Mouse (Mus musculus) cerebellum, adult 8-10 months (tissue): ENCODE results near the gene Hoxd3.

Experiments
- DNase-seq: peaks from one replicate; pipeline ENCODE4 v3.0.0; 2022

Hoxd3 gene

DNA sequence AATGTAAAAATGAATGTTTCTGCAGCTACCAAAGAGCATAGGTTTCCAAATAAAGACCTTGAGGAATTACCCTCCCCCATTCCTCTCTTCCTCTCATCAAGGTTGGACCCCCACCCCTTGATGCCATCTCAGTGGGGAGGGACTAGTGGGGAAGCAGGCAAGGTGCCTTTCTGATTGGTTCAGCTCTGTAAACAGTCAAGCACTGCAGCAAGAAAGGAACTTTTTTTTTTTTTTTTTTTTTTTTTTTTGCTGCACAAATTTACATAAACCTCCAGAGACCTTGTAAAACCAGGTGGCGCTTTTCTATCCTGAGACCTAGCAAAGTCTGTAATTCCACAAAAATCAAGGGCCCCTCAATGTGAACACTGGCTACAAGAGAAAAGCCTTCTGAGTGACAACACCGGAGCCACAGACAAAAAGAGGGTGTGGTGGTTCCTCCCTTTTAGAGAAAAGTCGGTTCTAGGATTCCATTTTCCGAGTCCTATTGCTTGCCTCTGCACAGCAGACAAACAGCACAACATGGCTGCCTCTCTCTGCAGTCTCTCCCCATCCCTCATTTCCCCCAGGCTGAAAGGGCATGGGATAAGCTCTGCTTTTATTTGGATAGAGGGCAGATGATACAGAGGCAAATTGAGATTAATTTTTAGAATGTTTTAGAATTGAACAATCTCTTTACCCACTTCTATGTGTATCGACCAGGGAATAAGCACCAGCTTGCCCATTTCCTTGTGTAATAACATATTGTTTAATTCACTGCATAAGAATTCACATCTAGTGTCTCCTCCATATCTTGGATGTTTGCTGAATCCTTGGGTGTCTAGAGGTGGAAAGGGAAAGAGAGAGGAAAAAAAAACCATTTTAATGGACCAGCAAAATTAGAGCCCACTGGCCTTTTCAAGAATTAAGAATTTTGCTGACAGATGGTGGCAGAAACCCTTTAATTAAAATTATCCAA lies 2.0 kb upstream of the Hoxd3 start:
- DNase-seq = no peak

DNA sequence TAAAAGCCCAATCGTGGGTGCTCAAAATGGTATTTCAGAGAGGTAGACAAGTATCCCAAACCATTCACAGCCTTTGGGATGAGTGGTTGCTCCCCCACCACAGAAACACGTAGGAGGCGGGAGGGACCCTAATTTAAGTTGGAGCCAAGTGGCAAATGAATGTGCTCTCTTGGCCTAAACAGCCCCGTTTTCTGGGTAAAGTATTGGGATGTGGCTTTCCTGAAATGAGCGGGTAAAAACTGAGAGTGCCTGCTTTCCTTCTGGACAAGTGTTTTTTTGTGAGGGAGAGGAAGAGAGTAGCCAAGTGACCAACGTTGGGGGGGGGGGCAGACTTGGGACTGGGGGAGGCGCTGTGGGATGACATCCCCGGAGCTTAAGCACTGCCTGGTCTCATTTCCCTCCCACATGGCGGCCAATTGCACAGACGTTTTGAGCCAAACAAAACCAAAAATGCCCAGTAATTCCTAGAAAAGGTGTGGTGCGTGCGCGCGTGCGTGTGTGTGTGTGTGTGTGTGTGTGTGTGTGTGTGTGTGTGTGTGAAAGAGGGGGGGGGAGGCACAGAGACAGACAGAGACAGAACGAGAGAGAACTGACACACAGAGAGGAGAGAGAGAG lies 691 bp upstream of the Hoxd3 start:
- no peak for DNase-seq

DNA sequence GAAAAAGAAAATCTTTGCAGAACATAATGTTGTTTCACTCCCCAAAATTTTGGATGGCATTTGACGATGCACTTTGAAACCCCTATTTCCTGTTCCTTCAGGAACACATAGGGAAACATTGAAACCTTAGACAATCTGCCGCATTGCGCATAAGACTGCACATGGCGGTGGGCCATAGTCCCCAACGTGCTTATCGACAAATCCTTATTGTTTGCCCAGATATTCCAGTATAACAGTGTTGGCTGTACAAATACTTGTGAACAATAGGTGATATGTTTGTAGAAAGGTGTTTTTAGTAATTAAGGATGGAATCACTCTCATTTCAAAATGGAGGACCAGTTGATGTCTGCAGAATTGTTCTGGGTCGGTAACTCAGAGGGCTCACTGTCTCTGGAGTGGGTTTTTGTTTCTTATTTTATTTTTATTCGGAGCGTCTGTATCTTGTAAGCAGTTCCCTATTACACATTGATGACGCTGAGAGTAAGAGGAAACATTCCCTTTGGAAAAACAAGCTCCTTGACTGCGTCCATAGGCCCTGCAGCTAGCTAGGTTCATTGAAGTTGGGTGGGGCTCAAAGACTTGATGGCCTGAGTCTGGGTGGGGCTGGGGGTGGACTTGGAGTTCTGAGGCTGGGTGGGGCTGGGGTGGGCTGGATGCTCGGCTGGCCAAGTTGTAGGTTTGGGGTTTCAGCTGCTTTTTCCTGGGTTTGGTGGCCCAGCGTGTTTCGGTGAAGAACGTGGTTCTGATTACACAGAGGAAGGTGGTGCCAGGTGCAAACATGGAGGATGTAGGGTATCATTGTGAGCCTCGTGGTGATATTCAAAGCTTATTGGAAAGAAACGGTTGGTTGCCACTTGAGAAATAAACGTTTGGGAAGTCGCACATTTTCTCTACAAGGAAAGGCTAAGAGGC lies 1.8 kb downstream of the Hoxd3 start:
- no peak for DNase-seq

DNA sequence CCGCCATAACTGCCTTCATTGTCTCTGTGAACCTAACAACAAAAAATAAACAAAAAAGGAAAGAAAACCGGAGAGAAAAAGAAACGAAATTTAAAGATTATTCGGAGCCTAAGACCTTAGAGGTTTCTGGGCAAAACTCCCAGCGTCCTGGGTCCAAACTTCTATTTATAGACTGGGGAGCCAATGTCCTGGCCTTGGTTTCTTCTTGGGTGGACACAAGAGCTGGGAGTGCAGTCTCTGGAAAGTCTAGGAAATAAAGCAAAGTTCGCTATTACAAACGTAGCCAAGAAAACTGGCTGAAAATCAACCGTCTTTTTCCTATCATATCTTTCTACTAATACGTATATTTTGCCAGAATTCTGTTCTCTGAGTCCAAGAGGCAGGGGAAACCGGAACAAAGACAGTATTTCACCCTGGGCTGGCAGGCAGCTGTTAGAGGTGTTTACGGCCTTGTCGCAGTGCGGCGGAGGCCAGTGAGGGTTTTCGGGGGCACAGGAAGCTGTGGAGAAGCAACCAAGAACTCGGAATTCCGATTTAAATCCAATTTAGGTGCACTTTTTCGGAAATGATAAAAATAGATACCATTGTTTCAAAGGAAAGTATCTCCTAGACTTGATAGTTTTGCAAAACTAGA lies 2.5 kb downstream of the Hoxd3 start:
- DNase-seq = no peak

DNA sequence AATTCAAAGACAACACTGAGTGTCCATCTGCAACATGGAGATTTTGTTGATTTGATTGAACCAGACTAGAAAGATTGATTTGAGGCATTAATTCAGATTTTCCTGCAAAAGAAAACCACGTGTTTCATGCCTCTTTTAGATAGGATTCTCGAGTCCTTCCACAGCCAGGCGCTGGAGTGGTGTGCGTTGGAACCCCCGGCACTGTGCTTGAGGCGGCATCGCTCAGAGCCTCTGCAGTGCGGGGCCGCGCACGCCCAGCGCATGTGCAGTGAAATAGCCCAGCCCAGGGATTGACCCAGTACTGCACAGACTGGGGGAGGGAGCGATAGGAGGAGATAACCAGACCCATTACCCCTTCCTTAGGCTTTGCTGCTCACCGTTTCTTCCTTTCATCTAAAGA lies 3.2 kb downstream of the Hoxd3 start:
- no peak for DNase-seq

DNA sequence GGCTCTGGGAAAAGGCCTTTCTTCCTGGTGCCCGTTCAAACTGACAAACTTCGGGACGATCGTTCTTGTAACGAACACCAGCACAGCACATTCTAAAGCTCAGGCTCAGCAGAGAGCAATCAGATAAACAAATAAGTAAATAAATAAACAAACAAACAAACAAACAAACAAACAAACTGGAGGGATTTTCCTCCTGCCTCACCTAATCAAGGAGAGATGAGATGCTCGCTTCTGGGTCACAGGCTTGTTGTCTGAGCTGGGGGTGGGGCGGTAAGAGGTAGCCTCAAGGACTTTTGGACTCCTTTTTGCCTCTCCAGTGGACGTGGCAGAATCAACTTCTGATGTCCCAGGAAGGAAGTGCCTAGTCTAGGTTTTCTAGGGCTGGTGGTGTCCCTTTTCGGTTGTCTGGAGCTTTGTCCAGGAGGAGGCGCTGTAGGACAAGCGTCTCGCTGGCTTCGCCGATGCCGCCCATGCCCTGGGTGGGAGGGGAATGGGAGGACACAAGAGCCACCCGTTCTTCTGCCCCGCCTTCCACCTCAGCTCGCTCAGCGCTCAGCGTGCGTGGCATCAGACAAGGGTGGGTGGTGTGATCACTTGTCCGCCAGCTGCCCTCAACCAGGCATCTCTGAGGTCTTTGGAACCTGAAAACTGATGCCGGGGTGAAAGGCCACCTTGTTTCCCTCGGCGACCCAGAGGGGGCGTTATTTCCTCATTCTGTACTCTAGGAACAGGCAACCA lies 3.9 kb downstream of the Hoxd3 start:
- DNase-seq = peak; percentile 37

DNA sequence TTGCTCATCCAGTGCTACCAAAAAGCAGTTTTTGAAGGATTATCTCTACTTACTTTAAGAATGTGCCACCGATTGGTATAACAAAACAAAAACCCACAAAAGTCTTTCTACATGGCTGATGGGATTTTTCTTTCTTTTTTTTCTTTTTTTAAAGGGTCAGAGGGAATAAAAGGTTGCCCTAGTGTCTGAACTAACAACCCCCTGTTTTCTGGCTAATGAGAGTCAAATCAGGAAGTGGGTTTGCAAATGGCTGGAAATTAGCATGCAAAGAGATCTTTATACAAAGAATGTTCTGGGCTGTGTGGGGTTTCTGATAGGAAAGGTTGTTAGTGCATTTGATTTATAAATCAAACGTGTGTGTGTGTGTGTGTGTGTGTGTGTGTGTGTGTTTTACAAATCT lies 8.7 kb downstream of the Hoxd3 start:
- no peak for DNase-seq

DNA sequence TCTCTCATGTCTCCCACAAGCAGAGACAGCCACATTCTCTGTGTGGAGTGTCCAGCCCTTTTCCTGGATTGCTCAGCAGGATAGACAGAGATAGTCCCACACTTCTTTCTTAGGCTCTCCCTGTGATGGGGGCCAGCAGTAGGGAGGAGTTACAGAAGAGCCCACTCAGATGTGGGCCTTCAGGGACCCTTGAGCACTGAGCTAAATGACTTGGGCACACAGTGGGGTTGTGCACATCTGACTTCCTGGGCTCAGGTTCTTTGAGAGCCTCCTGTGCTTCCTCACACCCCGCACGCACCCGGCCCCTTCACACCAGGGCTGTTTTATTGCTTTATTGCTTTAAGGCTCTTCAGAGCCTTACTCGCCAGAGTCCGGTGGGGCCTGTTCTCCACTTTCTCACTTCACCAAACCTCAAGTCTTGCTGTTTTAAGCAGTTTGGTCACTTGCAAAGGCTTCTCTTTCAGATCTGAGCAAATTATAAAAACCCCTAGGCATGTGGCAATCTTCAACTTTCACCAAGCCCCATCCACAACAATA lies 9.3 kb downstream of the Hoxd3 start:
- DNase-seq = no peak

DNA sequence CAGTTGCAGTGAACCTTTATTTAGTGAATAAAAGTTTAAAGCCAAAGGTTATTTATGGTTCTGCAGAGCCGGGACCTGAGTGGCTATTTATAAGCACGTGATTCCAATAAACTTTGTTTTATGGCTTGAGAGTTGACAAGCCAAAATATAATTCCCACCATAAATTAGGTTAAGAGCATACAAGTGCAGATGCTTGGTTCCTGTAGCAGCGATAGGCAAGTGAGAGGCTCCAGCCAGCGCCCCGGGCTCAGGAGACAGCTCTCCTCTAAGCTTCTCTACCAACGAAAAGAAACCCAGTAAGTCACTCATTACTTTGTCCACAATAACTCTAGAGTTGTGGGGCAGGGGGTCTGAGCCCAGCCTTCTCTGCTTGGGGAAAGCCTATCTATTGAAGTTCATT lies 10.2 kb downstream of the Hoxd3 start:
- DNase-seq = no peak

DNA sequence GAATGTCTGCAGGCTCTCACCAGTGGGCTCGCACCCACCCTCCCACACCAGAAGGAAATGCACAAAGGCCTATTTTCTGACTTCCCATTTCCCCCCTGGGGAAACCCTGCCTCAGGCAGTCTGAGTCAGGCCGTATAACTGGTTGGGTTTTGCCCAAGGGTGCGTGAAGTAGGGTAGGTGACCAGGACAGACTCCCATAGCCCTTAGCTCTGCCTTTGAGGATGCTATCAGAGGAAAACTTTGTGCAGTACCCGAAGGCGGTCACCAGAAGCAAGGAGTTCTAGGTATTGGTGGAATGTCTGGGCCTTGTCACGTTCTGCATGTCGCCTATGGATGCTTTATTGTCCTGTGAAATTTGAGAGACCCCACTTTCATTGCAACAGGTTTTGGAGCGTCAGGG lies 11.2 kb downstream of the Hoxd3 start:
- DNase-seq = no peak

DNA sequence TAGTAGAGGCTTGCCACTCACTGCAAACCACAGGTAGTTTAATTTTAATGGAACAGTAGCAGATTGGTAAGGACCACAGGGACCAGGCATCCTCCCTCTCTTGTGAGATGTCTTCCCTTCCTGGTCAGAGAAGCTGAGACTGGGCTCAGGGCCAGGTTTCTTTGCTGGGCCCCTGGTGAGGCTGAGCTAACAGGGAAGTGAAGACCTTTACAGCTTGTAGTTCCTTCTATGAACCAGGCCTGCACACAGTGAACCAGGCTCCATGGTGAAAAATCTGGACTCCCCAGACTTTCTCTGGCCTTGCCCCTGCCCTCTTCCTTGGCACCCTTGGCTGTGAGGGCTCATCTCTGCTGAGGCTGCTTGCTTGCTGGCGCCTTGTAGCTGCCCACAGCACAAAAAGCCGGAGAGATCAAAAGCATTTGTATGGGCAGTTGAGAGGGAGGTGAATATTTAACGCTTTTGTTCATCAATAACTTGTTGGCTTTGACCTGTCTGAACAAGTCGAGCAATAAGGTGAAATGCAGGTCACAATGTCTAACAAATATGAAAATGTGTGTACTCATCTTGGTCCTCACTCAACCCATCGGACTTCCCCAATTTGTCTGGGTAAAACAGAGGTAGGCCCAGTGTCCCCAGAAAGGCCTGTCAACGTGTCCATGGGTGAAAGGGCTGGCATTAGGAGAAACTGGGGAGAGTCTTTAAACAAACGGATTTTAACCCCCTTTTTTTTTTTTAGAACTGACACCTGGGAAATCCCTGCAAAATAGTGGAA lies 12.7 kb downstream of the Hoxd3 start:
- DNase-seq = no peak

DNA sequence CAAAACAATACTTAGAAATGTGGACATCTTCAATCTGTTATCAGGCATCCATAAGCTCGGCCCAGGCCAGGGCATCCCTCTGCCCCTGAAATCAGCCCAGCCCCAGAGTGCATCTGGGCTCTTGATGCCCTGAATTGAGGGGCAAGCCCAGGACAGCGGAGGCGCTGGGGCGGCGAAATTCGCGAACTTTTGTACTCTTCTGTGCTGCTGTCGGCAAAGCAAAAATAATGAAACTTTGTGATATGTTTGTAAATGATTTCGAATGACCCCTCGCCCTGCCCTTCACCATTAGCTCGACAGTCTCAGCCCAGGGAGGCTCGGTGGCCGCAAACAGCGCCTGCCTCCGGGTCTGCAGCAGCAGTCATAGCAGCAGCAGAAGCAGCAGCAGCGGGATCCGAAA lies 13.4 kb downstream of the Hoxd3 start:
- DNase-seq = no peak

DNA sequence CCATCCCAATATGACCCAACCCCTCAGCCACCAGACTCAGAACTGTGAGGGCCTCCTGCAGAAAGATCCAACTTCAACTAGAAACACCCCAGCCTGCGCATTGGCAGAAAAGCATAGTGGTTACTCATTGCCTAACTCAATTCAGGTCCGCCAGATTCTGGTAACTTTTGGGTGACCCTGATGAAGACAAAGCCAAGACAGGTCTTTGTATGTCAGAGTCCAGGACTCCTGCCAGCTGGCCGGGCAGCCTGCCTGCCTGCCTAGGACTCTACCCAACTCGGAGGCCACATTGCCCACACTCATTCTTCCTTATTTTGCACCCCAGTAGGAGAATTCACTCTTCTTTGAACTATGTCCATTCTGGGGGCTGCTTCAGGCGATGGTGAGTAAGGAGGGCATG lies 14.8 kb downstream of the Hoxd3 start, which contains the start of gene Gm28230:
TSS of gene Gm28230 (plus strand) at position 178 of the 400 bp plus-strand sequence.
- no peak for DNase-seq

DNA sequence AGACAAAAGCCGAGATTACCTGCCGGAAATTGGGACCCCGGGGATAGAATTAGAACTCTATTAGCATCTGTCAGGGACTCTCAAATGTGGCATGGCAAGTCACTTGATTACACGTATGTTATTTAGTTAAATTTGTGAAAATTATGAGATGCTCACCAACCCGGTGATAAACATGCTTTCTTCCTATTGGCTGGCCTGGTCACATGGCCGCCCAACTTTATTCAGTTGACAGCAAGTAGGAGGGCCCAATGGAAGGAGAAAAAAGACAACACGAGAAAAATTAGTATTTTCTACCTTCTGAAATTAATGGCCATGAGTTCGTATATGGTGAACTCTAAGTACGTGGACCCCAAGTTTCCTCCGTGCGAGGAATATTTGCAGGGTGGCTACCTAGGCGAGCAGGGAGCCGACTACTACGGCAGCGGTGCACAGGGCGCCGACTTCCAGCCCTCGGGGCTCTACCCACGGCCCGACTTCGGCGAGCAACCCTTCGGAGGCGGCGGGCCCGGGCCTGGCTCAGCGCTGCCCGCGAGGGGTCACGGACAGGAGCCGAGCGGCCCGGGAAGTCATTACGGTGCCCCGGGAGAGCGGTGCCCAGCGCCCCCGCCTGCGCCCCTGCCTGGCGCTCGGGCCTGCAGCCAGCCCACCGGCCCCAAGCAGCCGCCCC lies 15.4 kb downstream of the Hoxd3 start:
- no peak for DNase-seq

DNA sequence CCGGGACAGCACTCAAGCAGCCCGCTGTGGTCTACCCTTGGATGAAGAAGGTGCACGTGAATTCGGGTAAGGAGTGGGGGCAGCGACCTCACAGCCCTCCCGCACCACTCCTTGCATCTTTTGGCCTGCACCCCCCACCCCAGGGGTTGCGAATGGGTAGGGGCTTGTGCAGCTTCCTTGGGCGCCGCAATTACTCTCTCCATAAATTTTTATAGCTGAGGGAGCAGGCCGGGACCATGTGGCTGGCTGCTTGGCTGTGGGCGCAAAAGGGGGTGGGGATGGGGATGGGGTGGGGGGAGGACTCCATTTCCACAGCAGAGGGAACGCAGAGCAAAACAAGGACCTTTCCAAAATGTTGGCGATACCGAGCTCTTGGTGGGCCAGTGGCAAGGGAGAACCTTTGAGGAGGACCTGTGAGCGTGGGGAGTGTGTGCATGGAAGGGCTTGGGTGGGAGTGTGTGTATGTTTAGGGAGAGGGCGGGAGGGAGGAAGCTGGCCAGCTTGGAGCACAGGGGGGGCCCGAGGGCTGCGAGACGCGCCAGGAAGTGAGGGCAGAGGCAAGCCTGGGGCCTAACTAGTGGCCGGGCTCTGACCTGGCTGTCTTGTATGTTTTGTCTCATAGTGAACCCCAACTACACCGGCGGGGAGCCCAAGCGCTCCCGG lies 16.0 kb downstream of the Hoxd3 start:
- no peak for DNase-seq

DNA sequence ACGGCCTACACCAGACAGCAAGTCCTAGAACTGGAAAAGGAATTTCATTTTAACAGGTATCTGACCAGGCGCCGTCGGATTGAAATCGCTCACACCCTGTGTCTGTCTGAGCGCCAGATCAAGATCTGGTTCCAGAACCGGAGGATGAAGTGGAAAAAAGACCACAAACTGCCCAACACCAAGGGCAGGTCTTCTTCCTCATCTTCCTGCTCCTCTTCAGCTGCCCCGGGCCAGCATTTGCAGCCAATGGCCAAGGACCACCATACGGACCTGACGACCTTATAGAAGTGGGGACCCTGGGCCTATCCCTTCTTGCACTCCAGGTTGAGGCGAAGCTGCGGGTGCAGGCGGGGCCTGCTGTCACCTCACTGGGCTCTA lies 16.6 kb downstream of the Hoxd3 start:
- DNase-seq = no peak

DNA sequence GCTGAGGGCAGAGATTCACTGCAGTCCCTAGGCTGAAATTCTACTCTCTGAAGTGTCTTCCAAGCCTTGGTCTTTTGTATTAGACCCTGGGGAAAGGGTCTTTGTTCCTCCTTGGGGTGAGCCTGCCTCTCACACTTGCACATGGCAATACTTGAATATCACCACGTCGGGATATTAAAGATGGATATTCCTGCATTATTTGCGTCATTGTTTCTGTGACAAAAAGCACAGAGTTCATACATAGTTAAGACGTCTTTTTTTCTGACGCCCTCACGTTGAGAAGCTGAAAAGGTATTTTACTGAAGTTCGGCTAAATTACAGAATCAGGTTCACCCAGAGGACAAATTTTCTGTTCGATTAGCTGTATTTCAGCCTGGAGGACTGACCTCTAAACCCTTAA lies 18.6 kb downstream of the Hoxd3 start:
- no peak for DNase-seq

DNA sequence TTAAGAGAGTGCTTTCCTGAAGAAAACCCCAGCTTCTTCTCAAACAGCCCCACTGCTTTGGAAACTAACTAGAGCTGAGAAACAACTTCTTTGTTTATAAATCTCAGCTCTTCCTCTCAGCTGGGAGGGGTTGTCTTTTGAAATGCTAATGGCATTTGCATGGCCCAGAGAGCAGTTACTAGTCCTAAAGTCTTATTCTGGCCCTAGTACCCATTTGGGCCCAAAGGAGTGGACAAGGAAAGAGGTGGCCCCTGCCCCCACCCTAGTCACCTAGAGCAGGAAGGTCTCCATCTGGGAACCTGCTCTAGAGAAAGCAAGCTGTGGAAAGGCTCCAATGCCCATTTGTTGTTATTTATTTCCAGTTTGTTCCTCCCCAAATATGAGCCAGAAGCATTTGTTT lies 19.3 kb downstream of the Hoxd3 start:
- DNase-seq = no peak

DNA sequence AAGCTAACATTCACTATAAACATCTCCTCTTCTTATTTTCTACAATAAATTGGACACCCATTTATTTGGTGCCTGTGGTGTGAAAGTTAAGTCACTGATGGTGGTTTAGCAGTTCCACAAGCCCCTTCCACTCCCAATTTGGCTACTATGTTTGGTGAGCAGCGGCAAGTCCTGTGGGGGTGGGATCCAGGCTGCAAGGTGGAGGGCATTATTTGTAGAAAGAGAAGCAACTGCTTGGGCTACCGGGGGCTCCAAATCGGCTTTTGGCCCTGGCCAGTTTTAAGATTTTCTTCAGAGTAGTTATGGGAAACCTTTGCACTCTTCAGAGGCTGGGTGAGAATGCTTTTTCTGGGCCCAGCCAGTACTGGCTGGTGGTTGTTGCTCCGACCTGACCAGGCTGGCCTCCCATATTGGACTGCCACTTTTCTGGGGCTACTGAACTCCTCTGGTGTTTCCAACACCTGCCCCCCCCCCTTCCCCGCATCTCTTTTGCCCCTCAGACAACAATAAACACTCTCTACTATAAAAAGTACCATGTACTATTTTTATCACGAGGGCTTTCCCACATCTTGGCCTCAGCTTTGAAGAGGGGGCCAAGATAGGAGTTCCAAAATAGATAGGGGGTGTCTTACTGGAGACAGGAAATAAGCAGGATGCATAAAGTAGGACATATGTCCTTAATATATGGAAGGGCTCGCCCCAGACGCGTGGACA lies 20.2 kb downstream of the Hoxd3 start:
- no peak for DNase-seq
